Mouse (Mus musculus): ENCODE data around the gene Iqsec1. TPM values are rescaled to one million over a fixed set of nuclear protein-coding genes. Genes with fewer than 3 reads are reported as not detected.
"Not testable (repeated sequence)": the region's sequence is repeated elsewhere in the genome, so short reads cannot be mapped to it uniquely, and the experiment has no call there.

Gene Iqsec1
- total RNA-seq, 2 experiments from 2014 or later: 207 to 221 TPM

DNA sequence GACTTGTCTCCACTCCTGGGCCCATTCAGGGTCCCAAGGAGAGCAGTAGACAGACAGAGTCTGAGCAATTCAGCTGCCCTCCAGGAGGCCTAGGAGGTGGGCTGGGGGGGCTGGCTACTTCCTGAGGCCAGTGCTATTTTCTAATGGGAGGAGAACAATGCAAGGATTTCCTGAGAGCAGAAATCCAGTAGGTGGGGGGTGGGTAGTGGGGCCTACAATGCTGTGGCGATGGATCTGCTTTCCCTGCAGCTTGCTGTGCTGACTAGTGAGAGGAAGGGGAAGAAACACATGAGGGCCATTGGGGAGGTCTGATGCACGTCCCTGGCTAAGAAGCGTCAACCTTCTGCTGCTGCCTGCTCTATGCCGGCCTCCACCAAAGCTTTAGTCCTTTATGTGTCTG, 309.7 kb downstream of the Iqsec1 start:
- peak in 1 of 2 experiments; percentile 74 for DNase-seq (ENCODE audit: extremely low spot score in 1 of 2, low spot score in 2 of 2)
- intact Hi-C loops (cut with DNase I): no loop called here

GRCm38 (mm10) chr6:90668693-90669092, 319.8 kb downstream of the Iqsec1 start:
- no peak for DNase-seq (ENCODE audit: extremely low spot score in 1 of 2, low spot score in 2 of 2)
- intact Hi-C loops (cut with DNase I): no loop called here

DNA sequence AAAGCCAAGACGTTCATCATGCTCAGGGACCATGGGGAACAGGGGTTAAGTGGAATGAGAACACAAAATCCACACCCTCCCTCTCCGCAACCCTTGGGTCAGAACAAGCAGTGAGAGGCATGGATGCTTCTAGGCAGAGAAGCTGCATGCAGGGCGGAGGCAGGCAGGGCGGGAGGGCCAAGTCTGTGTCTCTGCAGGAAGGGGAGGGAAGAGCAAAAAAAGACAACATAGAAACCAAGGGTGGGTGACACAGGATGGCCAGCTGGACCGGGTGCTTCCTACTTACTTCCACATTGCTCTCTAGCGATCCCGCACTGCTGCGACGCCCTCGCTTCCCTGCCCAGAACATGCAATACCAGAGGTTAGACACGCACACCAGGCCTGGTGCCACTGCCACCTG, 324.7 kb downstream of the Iqsec1 start:
- intact Hi-C loops (cut with DNase I): no loop called here
- DNase-seq (ENCODE audit: extremely low spot score in 1 of 2, low spot score in 2 of 2): peak in 1 of 2 experiments; percentile 32

- intact Hi-C loops (cut with DNase I): no loop called here
- DNase-seq (ENCODE audit: extremely low spot score in 1 of 2, low spot score in 2 of 2): peak in 1 of 2 experiments; percentile 31
Measured at GRCm38 (mm10) chr6:90662148-90662547, 326.3 kb downstream of the Iqsec1 start.

- DNase-seq (ENCODE audit: extremely low spot score in 1 of 2, low spot score in 2 of 2): peak in 1 of 2 experiments; percentile 34
- intact Hi-C loops (cut with DNase I): no loop called here
Measured at GRCm38 (mm10) chr6:90661029-90661399, 327.5 kb downstream of the Iqsec1 start.

- DNase-seq (ENCODE audit: extremely low spot score in 1 of 2, low spot score in 2 of 2): no peak
- intact Hi-C loops (cut with DNase I): no loop called here
Measured at GRCm38 (mm10) chr6:90660398-90661028, 328.0 kb downstream of the Iqsec1 start.

DNA sequence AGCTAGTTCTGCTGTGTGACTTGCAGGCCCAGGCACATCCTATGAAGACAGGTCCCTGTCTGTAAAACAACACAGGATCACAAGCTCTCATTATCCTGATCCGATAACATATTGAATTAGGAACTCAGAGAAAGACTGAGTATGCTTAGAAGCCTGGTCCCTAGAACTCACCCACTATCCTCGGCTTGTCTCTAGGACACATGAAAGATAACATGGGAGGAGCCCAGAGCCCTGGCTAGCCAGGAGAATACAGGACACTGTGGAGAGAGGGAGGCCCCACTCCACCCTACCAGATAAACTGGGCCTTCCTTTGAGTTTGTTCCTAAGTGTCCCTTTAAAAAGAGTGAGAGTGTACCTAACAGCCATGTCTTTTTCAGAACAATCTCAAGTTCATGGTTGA, 328.6 kb downstream of the Iqsec1 start:
- no peak for DNase-seq (ENCODE audit: extremely low spot score in 1 of 2, low spot score in 2 of 2)
- intact Hi-C loops (cut with DNase I): no loop called here

GRCm38 (mm10) chr6:90656344-90656850, 332.1 kb downstream of the Iqsec1 start:
- DNase-seq (ENCODE audit: extremely low spot score in 1 of 2, low spot score in 2 of 2); intact Hi-C loops (cut with DNase I): not testable (repeated sequence)

DNA sequence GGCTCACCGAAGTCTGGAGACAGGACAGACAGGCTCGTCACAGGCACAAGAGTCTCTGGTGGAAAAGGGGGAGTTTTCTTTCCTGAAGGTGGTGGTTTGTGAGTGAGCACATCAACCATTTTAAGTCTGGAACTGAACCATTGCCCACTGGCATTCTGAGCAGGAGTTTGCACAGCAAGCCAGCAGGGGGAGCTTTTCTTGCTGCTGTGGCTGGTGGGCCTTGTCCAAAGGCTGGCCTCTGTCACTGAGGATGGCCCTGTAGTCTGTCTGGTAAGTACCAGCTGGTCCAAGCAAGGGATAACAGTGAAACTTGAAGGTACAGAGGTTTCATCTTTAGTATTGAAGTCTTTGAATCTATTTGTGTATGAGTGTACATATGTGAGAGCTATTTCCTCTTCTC, 334.7 kb downstream of the Iqsec1 start:
- intact Hi-C loops (cut with DNase I): loop anchor here (5.0 kb wide), 1 partner anchor 74 kb away; no protein-coding TSS in a partner anchor
- peak; percentile 18 to 59 for DNase-seq (ENCODE audit: extremely low spot score in 1 of 2, low spot score in 2 of 2)

- no peak for DNase-seq (ENCODE audit: extremely low spot score in 1 of 2, low spot score in 2 of 2)
- intact Hi-C loops (cut with DNase I): loop anchor here (5.0 kb wide), 1 partner anchor 77 kb away; no protein-coding TSS in a partner anchor
Measured at GRCm38 (mm10) chr6:90650634-90651033, 337.9 kb downstream of the Iqsec1 start.

DNA sequence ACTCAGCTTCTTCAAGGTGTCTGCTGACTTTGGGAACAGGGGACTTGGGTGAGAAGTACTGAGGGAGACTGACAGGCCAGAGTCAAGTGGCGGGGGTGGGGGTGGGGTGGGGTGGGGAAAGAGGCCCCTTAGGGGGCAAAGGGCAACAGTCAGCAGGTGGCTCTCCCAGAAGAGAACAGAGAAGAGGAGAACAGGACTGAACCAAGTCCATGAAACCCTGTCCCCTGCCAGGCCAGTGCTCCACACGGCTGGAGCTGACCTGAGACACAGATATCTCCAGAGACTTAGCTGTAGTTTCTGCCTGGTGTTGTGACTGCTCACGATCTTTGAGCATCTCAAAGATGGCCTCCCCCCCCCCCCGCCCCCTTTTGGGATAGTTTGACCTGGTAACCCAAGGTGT, 339.2 kb downstream of the Iqsec1 start:
- DNase-seq (ENCODE audit: extremely low spot score in 1 of 2, low spot score in 2 of 2): no peak
- intact Hi-C loops (cut with DNase I): no loop called here

GRCm38 (mm10) chr6:90648391-90648790, 340.1 kb downstream of the Iqsec1 start:
- intact Hi-C loops (cut with DNase I): no loop called here
- DNase-seq (ENCODE audit: extremely low spot score in 1 of 2, low spot score in 2 of 2): no peak

DNA sequence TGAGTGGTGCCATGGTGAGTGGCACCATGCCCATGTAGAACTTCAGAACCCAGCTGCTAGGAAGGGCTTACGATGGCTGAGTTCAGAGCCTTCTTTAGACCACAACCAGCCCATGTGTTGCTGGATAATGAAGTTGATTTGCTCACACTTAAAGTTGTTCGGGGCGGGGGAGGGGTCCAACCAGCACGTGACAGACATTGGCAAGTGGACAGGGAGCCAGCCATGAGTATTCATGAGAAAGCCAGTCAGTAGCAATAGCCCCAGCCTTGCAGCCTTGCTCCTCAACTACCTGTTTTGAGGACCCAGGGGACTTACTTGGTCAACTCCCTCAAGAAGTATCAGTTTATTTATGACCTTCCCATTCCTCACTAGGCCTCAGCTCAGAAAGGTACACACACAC, 343.5 kb downstream of the Iqsec1 start:
- no peak for DNase-seq (ENCODE audit: extremely low spot score in 1 of 2, low spot score in 2 of 2)
- intact Hi-C loops (cut with DNase I): no loop called here

DNA sequence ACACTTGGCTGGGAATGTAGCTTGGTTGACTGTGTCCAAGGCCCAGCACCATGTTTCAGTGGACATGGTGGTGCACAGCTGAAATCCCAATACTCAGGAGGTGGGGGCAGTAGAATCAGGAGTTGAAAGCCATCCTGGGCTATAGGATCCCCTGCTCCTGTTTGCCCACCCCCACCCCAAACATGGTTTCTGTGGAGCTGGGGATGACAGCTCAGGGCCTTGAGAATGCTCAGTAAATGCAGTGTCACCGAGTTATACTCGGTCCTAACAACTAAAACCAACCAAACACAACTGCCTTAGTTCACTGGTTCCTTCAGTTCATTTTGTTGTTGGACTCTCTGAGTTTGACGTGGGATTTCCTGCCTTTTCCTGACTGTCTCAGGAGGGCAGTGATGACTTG, 345.4 kb downstream of the Iqsec1 start:
- no peak for DNase-seq (ENCODE audit: extremely low spot score in 1 of 2, low spot score in 2 of 2)
- intact Hi-C loops (cut with DNase I): no loop called here

- intact Hi-C loops (cut with DNase I): no loop called here
- no peak for DNase-seq (ENCODE audit: extremely low spot score in 1 of 2, low spot score in 2 of 2)
Measured at GRCm38 (mm10) chr6:90635611-90636010, 352.9 kb downstream of the Iqsec1 start.

DNA sequence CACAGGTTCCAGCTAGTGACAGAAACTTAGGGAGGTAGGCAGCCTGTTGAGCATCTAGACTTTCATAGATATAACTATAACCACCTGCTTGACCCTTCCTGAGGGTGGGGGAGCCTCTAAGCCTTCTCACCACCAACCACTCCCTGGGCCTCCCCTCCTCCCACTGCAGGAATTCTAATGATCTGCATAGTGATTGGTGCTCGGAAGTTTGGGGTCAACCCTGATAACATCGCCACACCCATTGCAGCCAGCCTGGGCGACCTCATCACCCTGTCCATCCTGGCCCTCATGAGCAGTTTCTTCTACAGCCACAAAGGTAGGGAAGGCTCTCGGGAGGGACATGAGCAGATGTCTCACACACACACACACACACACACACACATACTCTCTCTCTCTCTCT, 353.4 kb downstream of the Iqsec1 start:
- intact Hi-C loops (cut with DNase I): no loop called here
- no peak for DNase-seq (ENCODE audit: extremely low spot score in 1 of 2, low spot score in 2 of 2)

GRCm38 (mm10) chr6:90632526-90632925, 356.0 kb downstream of the Iqsec1 start:
- DNase-seq (ENCODE audit: extremely low spot score in 1 of 2, low spot score in 2 of 2): not testable (repeated sequence)

DNA sequence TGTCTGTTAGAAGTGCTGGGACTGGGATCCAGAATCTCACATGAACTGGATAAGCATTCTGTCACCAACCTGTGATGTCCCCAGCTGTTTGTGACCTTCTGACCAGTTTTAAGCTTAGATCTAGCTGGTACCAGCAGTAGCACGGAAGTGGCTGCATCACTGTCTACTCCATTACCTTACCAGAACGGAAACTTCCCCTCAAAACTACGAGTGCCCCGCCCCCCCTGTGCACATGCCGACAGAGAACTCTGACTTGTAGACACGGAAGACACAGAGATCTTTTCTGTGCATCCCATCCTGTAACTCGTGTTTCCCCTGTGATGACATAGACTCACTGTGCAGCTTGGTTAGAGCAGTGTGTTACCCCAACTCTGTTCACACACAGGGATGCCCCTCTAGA, 358.1 kb downstream of the Iqsec1 start:
- intact Hi-C loops (cut with DNase I): no loop called here
- no peak for DNase-seq (ENCODE audit: extremely low spot score in 1 of 2, low spot score in 2 of 2)

More at GRCm38 (mm10) chr6:90632526-90632925, 356.0 kb downstream of the Iqsec1 start:
- intact Hi-C loops (cut with DNase I): not testable (repeated sequence)

DNA sequence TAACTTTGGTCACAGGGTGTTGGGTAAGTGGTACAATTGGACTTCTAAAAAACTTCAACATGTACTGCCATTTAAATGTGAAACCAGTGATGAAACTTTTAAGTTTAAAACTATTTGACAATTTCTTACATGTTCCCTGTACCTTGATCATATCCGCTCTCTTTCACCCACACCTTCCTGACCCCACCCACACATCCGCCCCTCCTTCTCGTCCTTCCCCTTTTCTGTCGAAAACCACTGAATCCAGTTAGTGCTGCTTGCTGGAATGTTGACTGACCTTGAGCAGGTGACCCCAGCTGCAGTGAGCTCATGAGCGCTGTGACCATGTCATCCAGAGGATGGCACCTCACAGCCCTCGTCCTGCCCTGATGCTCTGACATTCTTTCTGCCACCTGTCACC, 359.0 kb downstream of the Iqsec1 start:
- intact Hi-C loops (cut with DNase I): no loop called here
- no peak for DNase-seq (ENCODE audit: extremely low spot score in 1 of 2, low spot score in 2 of 2)

DNA sequence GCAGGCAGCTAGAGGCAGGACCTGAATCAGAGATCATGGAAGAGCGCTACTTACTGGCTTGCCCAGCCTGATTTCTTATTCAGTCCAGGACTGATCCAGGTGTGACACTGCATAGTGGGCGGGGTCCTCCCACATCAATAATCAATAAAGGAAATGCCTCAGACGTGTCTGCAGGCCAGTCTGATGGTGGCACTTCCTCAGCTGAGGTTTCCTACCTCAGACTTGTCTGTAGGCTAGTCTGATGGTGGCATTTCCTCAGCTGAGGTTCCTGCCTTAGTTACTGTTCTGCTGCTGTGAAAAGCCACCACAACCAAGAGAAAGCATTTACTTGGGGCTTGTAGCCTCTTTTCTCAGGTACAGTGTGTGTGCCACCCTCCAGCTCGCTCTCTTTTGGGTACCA, 360.9 kb downstream of the Iqsec1 start:
- intact Hi-C loops (cut with DNase I): no loop called here
- DNase-seq (ENCODE audit: extremely low spot score in 1 of 2, low spot score in 2 of 2): no peak

Measured in left cerebral cortex, postnatal 10 days (tissue).